Mouse (Mus musculus) large intestine, adult 2 months (tissue): ENCODE data around the gene Pank3. TPM values are rescaled to one million over a fixed set of nuclear protein-coding genes. Genes with fewer than 3 reads are reported as not detected.
A peak's percentile ranks its signal among the peaks of the same experiment; 100 is the strongest.

Experiments
- DNase-seq: peaks from one replicate; pipeline ENCODE4 v3.0.0-alpha.2; 2012; ENCODE audit warnings: low read depth, low spot score
- WGBS: fragments of 180-500 bp; shearing (Covaris S2); methylation state at CpG from one replicate; pipeline ENCODE4 v1.1.7; 2018; 5-methylcytosine and 5-hydroxymethylcytosine counted together
- polyA plus RNA-seq: library from polyadenylated mRNA; depleted of rRNA; stranded (reverse); fragments of >200 nt; gene quantifications from 2 replicates; pipeline ENCODE4 v1.2.3, GENCODE M21; 2012; rRNA removed

Gene Pank3
- 7.8 and 11.7 TPM in 2 replicates for polyA plus RNA-seq

DNA sequence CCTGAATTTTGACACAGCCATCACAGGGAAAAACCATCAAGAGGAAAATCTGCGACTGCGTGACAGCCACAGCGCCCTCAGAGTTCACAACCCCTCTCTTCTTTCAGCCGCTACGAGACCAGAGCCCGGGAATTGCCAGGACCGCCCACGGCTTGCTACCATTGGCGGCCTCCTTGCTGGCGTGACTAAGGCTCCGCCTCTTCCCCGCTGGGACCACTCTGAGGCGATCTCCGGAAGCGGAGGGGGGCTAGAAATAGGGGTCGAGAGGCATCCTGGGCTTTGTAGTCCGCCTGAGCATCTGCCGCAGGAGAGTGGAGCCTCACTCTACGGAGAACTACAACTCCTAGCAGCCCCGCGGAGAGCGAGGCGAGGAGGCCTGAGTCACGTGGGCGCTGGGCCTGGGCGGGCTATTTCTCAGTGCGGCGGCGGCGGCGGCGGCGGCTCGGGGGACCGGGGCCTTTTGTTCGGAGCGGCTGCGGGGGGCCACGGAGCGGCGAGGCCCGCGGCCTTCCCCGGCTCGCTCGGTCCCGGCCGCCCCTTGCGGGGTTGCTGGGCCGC, at the start of gene Pank3:
Pank3 (plus strand) TSS at position 297 of the 558 bp plus-strand sequence.
- WGBS: under 1% methylated on average over 50 of the region's 50 CpGs
- DNase-seq: peak; percentile 93

DNA sequence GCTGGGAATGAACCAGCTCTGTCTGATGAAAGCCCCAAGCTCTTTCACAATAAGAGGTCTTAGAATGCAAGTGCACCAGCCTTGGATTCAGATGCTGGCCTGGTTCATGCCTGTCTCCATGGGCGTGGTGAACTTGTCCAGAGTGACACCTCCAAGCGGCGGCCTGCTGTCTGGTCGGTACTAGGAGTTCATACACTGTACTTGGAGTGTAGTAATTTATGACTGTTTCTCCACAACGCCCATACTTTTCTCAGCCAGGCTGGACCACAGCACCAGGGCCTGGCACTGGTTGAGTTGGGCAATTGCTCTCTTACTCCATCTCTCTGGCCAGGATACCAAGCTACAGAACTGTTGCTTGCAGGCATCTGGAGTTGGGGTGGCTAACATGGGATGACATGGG, 45.4 kb upstream of the Pank3 start:
- WGBS: 64% methylated on average over 5 of the region's 5 CpGs
- DNase-seq: no peak

DNA sequence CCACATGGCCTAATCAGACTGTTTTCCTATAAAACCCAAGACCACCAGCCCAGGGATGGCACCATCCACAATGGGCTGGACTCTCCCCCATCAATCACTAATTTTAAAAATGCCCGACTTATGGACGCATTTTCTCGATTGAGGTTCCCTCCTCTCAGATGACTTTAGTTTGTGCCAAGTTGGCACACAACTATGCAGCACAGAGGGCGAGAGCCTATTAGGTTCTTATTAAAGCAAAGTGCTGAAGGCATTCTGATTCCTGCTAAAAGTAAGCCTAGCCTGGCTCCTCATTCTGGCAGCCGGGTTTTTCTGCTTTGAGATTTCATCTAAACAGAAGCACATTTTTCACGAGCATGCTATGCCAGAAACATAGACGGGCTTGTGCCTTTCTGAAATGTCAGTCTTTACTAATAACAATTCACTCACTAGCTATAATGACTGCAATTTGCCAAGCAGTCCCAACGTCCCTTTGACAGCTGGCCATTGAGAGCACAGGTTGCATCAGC, 42.9 kb upstream of the Pank3 start:
- 77% methylated on average over 8 of the region's 8 CpGs for WGBS
- DNase-seq: no peak

DNA sequence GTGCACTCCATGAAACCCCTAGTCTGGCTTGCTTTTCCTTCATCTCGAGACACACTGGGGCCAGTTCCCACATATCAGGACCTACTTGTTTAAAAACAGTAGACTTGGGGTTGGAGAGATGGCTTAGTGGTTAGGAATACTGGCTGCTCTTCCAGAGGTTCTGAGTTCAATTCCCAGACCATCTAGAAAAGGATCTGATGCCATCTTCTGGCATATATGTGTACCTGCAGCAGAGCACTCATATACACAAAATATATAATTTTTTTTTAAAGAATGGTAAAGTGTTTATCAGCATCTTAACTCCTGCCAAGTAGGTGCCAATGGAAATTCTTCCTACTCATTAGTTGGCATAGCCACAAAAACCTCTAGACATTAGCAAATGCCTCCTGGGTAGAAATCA, 41.1 kb upstream of the Pank3 start:
- no peak for DNase-seq
- 95% methylated on average over 1 of the region's 1 CpGs for WGBS

DNA sequence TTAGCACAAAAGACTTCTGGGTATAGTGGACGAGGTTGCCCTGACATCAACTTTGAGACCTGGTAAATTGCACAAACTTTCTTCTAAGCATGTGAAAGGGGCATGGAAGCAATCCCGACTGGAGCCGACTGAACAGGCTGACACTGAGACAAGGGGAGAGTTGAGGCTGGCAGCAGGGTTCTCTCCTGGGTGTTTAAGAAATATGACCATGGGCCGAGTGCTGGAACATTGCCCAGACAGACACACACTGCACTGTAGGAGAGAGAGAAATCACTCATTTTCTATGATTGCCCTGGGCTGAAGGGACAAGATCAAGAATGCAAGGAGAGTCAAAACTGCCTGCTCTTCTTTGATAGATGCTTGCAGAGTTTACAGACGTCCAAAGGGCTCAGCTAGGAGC, 40.1 kb upstream of the Pank3 start:
- no peak for DNase-seq
- 43% methylated on average over 5 of the region's 5 CpGs for WGBS

DNA sequence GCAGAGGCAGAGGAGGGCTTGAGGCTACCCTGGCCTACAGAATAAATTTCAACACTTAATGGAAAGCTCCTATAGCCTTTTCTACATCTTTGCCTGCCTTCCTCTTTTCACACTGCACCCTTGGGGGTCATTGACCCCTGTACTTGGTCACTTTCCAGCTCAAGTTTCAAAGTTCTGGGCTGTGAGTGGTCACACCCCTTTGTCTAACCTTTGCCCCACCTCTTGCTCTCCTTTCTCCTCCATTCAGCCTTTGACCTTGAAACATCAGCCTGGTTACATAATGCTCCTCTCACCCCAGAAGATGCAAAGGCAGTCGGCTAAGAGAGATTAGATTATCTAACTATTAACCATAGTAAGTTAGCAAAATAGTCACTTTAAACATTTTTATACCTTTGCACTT, 36.9 kb upstream of the Pank3 start:
- whole genome bisulfite sequencing: 23% methylated on average over 1 of the region's 1 CpGs
- no peak for DNase-seq

DNA sequence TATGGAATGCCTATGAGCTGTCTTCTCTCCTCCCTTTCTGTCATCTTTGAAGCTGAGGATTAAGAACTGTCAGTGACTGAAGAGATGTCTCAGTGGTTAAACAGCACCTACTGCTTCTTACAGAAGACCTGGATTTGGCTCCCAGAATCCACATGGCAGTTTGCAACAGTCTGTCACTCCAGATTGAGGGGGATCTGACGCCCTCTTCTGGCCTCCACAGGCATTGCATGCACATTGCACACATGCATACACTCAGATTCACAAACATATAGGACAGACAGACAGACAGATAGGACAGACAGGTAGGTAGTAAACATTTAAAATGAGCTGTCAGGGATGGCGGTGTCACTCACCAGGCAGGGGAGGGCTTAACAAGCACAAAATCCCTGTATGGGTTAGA, 32.5 kb upstream of the Pank3 start:
- WGBS: 71% methylated on average over 2 of the region's 2 CpGs
- DNase-seq: no peak

DNA sequence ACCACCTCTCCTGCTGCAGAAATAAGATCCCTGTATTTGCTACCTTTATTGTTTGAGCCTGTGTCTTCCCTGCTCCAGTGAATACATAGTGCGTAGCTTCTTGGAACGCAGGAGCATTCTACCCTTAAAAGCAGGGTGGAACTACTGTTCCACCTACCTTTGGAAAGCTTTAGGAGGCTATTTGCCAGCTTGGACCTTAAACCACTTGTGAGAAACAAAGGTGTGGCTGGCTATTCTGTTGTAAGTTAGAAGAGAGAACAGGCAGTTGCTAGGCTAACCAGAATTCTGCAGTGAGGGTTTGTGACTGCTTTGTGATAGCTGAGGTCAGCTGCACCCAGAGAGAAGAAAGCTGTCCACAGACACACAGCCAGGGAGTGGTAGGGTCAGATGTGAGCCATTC, 32.0 kb upstream of the Pank3 start:
- peak; percentile 58 for DNase-seq
- 33% methylated on average over 2 of the region's 2 CpGs for WGBS

DNA sequence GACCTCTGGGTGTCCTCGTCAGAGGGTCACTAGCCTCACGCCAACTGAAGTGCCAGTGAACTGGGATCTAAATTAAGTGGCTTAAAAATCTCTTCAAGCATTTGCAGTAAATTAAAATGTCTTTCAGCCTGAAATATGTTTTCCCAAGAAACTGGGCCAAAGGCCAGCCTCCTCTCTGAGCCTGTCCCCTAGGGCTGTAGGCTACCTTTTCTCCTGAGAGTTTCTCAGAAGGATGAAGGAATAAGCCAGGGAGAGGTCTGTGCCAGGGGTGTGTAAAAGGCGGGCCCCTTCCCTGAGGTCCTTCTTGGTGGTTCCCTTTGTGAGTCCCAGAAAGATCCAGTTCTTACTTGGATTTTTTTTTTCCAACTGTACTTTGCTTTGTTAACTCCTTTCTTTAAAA, 31.2 kb upstream of the Pank3 start:
- 75% methylated on average over 3 of the region's 3 CpGs for WGBS
- no peak for DNase-seq

DNA sequence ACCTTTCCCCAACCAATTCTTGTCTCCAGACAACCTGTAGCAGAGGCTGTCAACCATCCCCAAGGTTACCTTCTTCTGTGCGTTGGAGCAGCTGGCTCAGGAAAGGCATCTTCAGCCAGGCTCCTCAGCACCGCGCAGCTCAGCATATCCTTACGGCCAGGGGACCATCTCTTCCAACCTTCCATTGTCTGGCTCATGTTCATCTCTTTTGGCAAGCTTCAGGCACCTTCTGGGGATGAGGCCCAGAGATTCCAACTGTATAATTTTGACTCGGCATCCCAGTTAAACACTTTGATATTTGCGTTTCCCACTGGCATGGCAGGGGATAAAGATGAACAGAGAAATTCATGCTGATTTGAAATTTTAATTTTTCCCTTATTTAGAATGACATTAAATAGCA, 25.7 kb upstream of the Pank3 start:
- 94% methylated on average over 6 of the region's 6 CpGs for WGBS
- DNase-seq: no peak

DNA sequence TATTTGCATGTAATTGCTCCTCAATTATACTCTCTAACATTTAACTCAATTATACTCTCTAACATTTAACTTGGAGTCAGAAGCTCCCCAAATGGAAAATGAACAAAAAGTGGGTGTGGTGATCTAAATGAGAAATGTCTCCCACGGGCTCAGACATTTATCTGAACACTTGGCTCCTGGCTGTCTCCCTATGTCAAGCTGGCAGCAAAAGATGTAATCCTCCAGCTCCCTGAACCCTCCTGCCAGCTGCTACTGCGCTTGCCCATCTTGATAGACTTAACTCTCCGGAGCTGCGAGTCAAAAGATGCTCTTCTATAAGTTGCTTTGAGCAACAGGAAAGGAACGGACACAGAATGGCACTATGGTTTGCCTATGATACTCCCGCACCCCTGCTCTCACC, 24.7 kb upstream of the Pank3 start:
- 93% methylated on average over 6 of the region's 6 CpGs for WGBS
- no peak for DNase-seq

DNA sequence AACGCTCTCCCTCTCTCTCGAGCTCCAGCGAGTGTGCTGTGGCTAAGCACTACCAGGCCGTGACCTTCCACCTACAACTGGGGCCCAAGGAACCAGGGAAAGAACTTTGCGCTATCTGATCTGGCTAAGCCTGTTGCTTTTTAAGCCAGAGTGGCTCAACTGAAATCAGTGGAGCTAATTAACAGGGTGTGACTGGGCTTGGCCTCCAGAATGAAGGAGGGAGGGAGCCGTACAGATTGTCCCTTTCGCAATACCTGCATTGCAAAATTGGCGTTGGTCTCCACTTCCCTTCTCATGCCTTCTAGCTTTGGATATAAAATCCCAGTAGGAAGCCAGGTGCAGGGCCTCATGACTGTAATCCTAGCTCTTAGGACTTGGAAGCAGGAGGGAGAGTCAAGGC, 18.7 kb upstream of the Pank3 start:
- DNase-seq: peak; percentile 84
- 24% methylated on average over 8 of the region's 8 CpGs for WGBS

DNA sequence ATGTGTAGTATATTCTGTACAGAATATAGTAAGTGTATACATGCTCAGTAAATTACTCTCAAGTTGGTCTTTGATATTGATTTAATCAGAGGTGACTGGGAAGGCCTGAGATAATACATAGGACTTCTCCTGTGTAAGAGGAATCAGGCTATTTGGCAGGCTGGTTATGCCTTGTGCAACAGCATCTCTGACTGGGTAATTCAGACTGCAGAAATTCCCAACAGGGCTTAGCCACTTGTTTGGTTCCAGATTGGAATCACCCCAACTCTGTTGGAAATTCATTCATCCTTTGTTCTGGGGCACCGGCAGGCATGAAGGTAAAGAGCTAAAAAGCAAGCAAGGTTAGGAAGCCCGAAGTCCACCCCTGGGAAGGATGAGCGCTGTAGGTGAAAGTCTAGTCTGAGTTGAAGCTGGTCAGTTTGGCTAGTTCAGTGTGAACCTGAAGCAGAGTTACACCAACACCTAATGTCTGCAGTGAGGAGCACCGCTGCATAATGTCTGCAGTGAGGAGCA, 14.3 kb upstream of the Pank3 start:
- 56% methylated on average over 4 of the region's 4 CpGs for WGBS
- DNase-seq: no peak

DNA sequence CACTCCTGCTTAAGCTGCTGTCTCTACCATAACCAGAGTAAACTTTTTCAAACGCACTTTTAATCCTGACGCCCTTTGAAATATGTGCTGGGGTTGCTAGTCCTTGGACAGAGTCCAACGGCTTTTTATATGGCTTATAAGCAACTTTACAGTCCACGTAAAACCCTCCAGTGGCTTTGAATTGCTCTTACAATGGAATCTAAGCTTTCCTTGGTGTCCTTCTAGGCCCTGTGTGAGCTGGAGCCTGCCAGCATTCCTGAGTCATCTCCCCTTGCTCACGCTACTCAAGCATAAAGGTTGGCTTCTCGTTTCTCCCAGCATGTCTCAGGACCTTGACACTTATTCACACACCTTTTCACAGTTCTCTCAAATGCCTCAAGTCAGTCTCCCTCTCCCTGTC, 13.7 kb upstream of the Pank3 start:
- 20% methylated on average over 6 of the region's 6 CpGs for WGBS
- peak; percentile 80 for DNase-seq

DNA sequence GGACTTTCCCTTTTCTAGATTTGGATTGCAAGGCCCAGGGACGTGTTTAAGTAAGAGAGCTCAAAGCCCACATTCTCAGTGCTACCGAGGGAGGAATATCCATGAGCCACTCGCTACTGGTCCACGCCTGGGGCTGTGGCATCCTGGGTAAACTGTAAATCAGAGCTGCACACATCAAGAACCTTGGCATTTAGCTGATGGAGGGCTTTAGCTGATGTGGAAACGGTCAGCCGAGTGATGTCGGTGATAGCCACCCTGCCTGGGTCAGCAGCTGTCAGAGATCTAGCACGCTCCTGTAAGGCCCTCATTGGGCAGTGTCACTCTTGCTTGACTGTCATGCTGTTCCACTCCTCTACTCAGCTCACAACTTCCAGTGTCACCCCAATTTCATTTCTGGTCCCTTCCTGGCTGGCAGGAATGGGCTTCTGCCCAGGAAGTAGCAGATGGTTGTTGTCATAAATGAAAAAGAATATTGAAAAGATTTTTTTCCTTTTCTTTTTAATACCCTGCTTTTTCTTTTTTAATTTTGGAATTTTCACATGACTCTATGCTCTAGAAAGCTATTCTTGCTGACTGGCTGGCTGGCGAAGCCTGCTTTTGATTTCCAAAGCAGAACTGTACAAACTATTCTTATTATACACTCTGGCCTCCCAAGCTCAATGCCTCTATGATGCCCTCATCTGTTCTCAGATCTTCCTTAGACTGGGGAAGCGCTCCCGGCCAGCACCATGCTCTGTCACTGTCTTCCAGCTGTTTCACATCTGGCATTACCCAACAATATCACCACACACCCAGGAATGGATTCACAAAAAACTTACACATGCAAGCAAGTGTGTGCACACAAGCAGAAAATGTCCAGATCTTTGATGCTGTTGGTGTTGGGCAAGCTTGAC, 12.6 kb upstream of the Pank3 start:
- DNase-seq: no peak
- WGBS: 86% methylated on average over 11 of the region's 11 CpGs

DNA sequence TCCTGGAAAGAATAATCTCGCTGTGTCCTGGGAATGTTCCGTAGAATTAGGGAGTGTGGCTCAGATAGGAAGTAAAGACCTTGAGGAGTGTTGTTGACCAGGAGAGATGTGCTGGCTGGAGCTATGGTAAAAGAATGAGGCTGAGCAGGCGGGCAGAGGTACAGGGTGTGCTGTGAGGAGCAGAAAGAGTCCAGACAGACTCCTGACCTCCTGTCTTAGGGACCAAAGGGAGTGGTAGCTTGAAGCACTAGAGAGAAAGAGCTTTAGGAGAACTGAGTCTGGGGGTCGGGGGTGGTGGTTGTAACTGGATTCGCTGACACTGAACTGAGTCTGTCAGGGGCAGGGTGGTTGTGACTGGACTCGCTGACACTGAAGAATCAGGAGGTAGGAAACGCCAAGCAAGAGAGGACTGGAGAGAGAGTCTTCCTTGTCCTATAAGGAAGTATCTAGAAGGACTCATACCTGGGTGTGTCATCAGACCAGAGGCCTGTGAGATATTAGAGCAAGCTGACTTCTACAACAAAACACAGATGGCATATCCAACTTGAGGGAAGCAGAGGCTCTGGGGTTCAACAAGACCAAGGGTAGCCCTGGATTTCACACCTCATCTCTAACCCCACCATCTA, 9.2 kb upstream of the Pank3 start:
- DNase-seq: no peak
- 64% methylated on average over 7 of the region's 7 CpGs for WGBS

DNA sequence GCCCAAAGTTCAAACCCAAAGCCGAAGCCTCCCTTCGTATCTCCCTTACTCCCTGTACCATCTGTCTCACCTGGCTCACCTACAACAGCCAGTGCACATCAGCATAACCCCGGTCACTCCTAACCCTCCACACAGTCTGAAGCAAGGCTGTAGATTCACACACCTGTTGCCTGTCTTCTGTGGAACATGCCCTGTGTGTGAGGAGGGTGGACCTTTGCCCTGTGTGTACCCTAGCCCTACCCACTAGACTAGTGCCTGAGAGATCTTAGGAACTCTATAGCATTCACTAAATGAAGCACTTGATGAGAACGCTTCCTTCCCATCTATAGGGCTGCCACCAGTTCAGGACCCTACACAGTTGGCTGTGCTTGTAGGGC, 8.7 kb upstream of the Pank3 start:
- DNase-seq: no peak
- 46% methylated on average over 4 of the region's 4 CpGs for WGBS

DNA sequence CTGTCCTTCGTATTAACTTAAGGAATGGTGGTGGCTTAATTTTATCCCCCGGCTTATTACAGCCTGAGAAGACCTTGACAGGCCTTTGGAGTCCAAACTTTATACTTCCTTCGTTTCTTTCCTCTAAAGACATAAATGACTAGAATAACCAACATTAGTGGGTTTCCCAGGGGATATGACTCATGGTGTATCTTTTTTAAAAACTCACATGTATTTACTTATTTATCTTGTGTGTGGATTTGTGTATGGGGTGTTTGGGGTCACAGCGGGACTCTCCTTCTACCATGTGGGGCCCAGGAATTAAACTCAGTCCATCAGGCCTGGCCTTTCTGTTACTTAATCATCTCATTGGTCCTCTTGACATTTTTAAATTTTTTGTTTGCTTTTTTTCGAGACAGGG, 2.4 kb upstream of the Pank3 start:
- 87% methylated on average over 5 of the region's 5 CpGs for WGBS
- no peak for DNase-seq

DNA sequence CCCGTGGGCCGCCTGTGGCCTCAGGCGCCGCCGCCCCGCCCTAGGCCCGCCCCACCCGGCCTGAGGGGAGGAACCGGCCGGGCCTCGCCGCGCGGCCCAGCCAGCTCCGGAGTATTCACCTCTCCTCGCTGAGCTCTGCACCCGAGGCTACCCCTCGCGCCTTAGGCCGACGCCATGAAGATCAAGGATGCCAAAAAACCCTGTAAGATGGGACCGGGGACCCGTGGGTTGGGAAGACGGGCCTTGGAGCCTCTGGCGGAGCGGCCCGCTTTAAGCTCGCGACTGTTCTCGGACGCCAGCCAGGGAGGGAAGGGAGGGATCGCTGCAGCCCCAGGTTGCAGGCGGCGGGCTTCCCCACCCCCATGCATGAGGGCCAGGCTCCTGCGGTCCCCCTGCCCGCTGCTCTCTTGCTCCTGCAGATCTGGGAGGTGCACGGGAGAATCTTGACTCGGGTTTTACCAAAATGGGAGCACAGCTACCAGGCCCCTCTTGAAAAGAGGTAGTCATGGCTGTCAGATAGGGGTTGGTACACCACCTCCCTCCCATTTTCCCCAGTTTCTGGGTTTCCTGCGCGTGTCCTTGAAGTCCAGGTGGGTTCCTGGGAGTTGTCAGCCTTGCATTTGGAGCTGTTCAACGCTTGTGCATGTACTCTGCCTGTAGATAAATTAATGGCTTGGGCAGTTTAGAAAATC, 608 bp downstream of the Pank3 start:
- WGBS: under 1% methylated on average over 39 of the region's 41 CpGs
- DNase-seq: no peak
